Mouse (Mus musculus): ENCODE measurements at regions not wholly inside any gene's neighbourhood (a gene's known extent, or its start where the extent isn't known, plus 50 kb on each side); places are given as distances from the start of the nearest gene placed in this dataset.

- TF ChIP-seq GATA1 (IDR thresholded peaks at IDR 0.05; ENCODE audit: low read length), result no peak
- no peak for TF ChIP-seq TAL1 (IDR thresholded peaks at IDR 0.05; ENCODE audit: low read length)
These were observed 49.9 kb upstream of the Otos start for GRCm38 (mm10) chr1:92698541-92698940.
